Mouse (Mus musculus) thymus, adult 18-20 months (tissue): ENCODE results near the gene Arhgap30.

ENCODE experiments used
- DNase-seq, 2 experiments: peaks; one replicate each; pipeline ENCODE4 v3.0.0; 2022; ENCODE audit warnings: mixed read lengths in 2 of 2

The Arhgap30 gene

DNA sequence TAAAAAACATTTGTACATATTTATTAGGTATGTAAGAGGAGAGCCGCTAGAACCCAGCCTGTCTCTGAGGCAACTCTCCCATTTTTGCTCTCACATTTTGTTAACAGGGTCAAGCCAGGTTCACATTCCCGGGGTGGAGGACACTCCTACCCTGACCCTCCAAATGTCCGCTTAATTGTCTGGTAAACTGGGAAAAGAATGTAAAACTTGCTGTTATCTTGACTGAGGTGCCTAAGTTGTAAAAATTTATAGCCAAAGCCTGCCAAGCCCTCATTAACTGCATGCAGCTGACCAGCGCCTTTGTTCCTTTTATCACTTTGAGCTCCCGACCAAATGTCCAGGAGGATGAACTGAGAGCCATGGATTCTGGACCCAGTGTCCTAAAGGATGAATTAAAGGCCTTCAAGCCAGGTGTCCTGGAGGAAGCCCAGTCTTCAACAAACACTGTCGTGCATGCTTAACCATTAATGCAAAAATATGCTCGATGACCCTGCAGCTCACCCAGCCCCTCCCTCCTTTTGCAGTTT is 46.6 kb downstream of the Arhgap30 start:
- no peak for DNase-seq

- DNase-seq: no peak
Measured at GRCm38 (mm10) chr1:171435974-171436373, 47.2 kb downstream of the Arhgap30 start.

DNA sequence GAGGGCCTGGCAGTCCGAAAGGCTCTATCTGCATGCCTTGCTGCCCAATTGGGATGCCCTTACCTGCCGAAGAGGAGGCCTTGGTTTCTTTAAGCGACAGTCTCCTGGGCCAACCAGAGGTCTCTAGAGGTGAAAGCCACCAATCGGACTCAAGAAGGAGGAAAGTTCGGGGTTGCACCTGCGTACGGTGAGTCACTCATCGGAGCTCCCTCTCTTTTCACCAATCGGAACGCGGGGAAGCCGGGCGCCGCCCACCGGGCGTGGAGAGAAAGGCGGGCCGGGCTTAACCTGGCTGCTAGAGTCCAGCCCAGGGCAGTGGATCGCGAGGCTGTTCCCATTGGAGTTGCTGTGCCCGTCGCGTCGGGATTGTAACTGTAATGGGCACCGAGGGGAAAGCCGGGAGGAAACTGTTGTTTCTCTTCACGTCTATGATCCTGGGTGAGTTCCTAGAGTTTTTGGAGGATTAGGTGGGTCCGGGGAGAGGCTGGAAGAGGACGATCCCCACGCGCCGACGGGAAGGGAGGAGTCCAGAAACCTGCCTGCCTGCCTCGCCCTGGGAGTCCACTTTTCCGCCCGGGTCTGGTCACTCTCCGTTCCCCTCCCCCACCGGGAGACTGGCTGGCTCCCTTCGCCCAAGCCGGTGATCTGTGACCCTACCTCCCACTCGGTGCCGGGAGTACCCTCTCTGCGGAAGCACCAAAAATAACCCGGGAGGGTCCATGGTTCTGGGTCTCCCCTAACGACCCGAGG is 48.7 kb downstream of the Arhgap30 start, which contains the start of gene F11r:
Gene F11r, plus strand, starts transcription at position 272 of the 750 bp plus-strand sequence.
- peak; percentile 41 to 55 for DNase-seq

DNA sequence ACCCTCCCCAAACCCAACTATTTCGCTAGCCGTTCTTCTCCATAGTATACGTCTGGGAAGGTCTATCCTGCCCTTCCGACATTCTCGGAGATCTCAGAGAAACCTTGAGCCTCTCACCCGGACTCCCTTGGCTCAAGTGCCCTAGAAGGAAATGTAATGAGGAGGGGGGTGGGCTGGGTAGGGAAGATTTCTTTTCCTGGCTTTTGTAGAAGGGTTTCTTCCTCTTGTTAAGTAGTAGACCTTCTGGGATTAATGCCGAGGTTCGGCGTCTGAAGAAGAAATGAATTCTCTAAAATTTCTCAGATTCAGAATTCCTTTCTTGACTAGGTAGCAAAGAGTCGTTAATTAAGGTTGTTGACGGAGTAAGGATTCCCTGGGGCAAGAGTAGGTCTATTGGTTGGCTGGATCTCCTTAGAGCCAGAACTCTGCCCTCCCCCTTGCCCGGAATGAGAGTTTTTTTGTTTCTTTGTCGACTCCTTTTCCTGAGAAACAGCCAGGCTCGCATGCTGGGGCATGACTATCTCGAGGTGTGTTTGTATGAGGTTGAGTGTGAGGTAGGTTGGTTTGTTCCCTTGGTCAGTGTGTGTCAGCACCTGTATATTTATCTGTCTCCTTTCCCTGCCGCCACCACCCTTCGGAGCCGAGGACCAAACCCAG is 49.4 kb downstream of the Arhgap30 start:
- no peak for DNase-seq

GRCm38 (mm10) chr1:171439072-171439471 is 50.3 kb downstream of the Arhgap30 start:
- DNase-seq: no peak

DNA sequence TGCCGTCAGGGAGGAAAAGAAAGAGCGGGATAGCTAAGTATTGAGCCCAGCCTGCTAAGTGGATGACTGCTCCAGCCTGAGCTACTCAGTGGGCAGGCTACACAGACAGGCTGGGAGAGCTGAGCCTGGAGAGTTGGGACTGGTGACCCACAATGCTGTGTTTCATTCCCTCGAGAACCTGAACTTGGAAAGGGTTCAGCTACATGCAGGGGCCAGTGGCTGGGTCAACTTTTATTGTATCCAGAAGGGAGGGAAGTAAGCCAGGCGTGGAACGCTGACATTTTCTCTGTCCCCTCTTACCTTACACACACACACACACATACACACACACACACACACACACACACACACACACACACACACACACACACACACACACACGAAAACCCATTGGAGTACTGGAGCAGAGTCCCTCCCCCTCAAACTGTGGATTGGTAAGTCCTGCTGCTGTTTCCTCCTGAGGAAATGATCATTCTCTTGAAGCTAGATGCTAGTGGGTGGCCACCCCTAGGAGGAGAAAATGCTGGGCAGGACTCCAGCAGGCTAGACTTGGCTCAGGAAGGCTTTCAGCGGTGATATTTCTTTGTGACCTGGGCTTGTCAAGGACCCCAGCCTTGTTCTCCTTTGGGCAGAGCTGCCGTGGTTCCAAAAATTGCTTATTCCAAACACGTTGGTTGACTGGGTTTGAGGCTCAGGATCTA is 51.4 kb downstream of the Arhgap30 start:
- no peak for DNase-seq

DNA sequence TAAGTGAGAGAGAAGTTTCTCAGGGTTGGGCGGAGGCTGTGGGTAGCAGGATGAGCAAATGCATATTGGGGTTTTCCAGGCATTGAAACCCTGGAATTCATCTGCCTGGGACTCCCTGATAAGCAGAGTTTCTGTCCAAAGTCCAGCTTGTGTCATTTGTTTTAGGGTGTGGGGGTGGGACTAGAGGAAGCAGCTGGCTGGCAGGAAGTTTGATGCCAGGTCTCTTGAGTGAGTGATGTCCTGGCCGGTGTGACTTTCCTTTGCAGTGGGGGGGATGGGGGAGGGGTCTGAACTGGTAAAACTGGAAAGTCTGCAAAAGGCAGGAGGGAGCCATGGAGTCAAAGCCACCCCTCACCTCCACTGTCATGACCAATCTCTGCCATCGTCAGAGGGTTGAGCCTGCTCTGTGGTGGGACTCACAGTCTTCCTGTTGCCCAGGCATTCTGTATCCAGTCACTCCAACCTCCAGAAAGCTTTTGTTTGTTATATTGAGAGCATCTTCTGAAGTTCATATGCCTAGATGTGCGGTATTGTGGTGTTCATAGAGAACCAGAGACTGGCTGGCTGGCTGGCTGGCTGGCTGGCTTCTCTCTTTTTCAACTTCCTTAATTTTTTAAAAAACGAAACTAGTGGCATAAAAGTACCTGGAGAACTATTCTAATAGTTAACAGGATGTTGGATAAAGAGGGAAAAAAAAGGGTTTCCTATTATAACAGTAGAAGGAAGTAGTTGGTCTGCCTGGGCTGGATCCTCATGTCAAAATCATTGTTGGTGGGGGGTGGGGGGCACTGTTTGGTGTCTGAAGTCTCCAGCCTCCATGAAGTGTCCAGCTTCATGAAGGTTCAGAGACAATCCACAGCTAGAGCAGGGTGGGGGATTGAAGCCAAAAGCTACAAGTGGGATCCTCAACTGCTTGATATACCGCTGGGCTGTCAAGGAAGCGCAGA is 53.0 kb downstream of the Arhgap30 start:
- no peak for DNase-seq

- DNase-seq: no peak
Measured at GRCm38 (mm10) chr1:171442413-171442760, 53.6 kb downstream of the Arhgap30 start.

GRCm38 (mm10) chr1:171445050-171445449 is 56.3 kb downstream of the Arhgap30 start:
- no peak for DNase-seq

GRCm38 (mm10) chr1:171446854-171447253 is 58.1 kb downstream of the Arhgap30 start:
- no peak for DNase-seq

DNA sequence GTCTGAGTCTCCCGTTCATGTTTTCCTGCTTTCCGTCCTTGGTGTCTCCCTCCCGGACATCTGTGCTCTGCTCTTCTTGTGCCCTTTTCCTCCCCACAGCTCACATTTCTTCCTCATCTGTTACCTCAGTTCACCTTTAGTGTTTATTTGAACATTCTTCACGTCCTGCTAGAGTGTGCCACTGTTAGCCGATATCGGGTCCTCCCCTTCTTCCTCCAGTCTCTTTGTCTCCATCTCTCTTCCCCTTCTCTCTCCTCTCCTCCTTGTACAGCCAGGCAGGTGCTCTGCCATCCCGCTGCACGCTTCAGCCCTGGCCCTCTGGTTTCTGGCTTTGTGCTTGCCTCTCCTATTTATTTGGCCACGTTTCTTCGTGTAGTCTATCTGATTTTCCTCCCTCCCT is 58.9 kb downstream of the Arhgap30 start:
- no peak for DNase-seq

DNA sequence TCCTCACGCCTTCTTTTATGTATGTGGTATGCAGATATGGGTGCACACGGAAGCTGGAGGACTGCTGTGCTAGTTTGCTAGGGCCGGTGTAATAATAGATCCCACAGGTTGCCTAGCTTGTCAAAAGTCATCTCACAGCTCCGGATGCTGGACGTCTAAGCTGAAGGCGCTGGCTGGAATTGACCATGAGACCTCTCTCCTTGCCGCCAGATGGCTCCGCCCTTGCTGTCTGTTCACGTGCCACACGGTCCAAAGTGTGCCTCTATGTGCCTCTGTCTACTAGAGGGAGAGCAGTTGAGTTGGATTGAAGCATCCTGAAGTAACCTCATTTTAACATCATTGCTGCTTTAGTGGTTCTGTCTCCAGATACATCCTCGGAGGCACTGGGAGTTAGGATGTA is 61.3 kb downstream of the Arhgap30 start:
- DNase-seq: no peak

GRCm38 (mm10) chr1:171451001-171451400 is 62.2 kb downstream of the Arhgap30 start:
- DNase-seq: no peak

DNA sequence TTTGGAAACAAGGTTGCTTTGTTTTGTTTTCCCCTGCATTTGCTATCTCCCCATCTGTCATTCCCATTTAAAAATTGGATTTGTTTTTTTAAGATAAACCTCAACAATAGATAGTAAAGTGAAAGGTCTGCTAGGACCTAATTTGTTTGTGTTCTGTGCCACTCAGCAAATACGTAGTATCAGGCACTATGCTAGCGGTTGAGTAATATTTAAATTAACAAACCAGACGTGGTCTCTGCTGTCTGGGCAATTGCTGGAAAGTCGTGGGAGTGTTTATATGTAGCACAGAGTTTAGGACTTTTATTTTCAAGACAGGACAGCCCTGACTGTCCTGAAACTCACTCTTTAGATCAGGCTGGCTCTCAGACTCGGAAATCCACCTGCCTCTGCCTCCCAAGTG is 63.8 kb downstream of the Arhgap30 start:
- no peak for DNase-seq

- no peak for DNase-seq
Measured at GRCm38 (mm10) chr1:171452923-171453322, 64.2 kb downstream of the Arhgap30 start.

- no peak for DNase-seq
Measured at GRCm38 (mm10) chr1:171454926-171455325, 66.2 kb downstream of the Arhgap30 start.

DNA sequence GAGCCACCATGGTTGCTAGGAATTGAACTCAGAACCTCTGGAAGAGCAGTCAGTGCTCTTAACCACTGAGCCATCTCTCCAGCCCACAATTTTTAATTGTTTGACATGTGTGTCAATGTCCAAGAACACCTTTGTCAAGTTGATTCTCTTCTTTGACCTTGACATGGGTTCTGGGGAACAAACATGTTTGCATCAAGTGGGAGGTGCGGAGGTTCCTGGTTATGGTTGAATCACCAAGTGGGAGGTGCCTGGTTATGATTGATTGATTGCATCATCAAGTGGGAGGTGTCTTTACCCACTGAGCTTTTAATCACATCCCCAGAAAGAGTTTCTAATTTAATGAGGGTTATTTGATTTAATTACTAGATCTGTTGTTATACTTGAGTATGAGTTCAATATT is 68.8 kb downstream of the Arhgap30 start:
- no peak for DNase-seq

- DNase-seq: no peak
Measured at GRCm38 (mm10) chr1:171459791-171460190, 71.0 kb downstream of the Arhgap30 start.
